ENCODE assay signal across 9 mouse cellular contexts in genomic region chr4:143350047-143351015, GRCm38 (mm10). TPM values are rescaled to one million over a fixed set of nuclear protein-coding genes. Genes with fewer than 3 reads are reported as not detected.
DNase-seq lines count a peak whose midpoint lies in the region; ATAC-seq lines count a peak whose summit lies in the region.
"Had no signal": no experiment of that assay in that cellular context is flagged by ENCODE, and none has a peak within 500 bp of the region (broad histone marks: within the 10 kb centered on the region; RNA-seq: fewer than 3 reads in every experiment).

No protein-coding gene starts in this region.

- peak overlapping the region; percentile 56 for H3K4me3 ChIP-seq in heart, embryonic 15.5 days
- H3K4me3 ChIP-seq in embryonic facial prominence, embryonic 15.5 days (replicated peaks): peak overlapping the region; percentile 44
- peak overlapping the region; percentile 58 for H3K4me3 ChIP-seq in limb, embryonic 12.5 days (replicated peaks)
- peak overlapping the region; percentile 41 for H3K4me3 ChIP-seq in stomach, embryonic 14.5 days (ENCODE audit: low read depth, low read length)

- peaks cover 23% of the 10 kb centered on the region for H3K4me1 ChIP-seq in heart, embryonic 15.5 days (replicated peaks)
- H3K4me1 ChIP-seq in embryonic facial prominence, embryonic 15.5 days: peaks cover 19% of the 10 kb centered on the region
- H3K4me1 ChIP-seq in limb, embryonic 12.5 days (replicated peaks): peaks cover 23% of the 10 kb centered on the region
- no peaks in the 10 kb centered on the region for H3K4me1 ChIP-seq in stomach, embryonic 14.5 days (ENCODE audit: control insufficient read depth, insufficient read depth, low read length)

- no peaks in the 10 kb centered on the region for H3K9me3 ChIP-seq in heart, embryonic 15.5 days (replicated peaks)
- no peaks in the 10 kb centered on the region for H3K9me3 ChIP-seq in embryonic facial prominence, embryonic 15.5 days (replicated peaks)
- no peaks in the 10 kb centered on the region for H3K9me3 ChIP-seq in limb, embryonic 12.5 days
- no peaks in the 10 kb centered on the region for H3K9me3 ChIP-seq in stomach, embryonic 14.5 days (ENCODE audit: control insufficient read depth, low read depth, low read length)

- H3K27ac ChIP-seq in heart, embryonic 15.5 days: no peak overlapping the region
- no peak overlapping the region for H3K27ac ChIP-seq in embryonic facial prominence, embryonic 15.5 days (replicated peaks)
- no peak overlapping the region for H3K27ac ChIP-seq in limb, embryonic 12.5 days
- no peak overlapping the region for H3K27ac ChIP-seq in stomach, embryonic 14.5 days (ENCODE audit: low read length)

- 3% methylated on average over 72 of the region's 72 CpGs for WGBS in heart, embryonic 15.5 days
- WGBS in embryonic facial prominence, embryonic 15.5 days: 3% methylated on average over 72 of the region's 72 CpGs
- WGBS in limb, embryonic 12.5 days: 3% methylated on average over 71 of the region's 72 CpGs
- WGBS in stomach, embryonic 14.5 days: 3% methylated on average over 71 of the region's 72 CpGs

- peaks cover 56% of the 10 kb centered on the region for H3K27me3 ChIP-seq in heart, embryonic 15.5 days
- peaks cover 55% of the 10 kb centered on the region for H3K27me3 ChIP-seq in embryonic facial prominence, embryonic 15.5 days
- H3K27me3 ChIP-seq in limb, embryonic 12.5 days: peaks cover 54% of the 10 kb centered on the region
- peaks cover 32% of the 10 kb centered on the region for H3K27me3 ChIP-seq in stomach, embryonic 14.5 days (ENCODE audit: control insufficient read depth, insufficient read depth, low read length)

- no peaks in the 10 kb centered on the region for H3K36me3 ChIP-seq in heart, embryonic 15.5 days
- no peaks in the 10 kb centered on the region for H3K36me3 ChIP-seq in embryonic facial prominence, embryonic 15.5 days
- H3K36me3 ChIP-seq in limb, embryonic 12.5 days: no peaks in the 10 kb centered on the region
- H3K36me3 ChIP-seq in stomach, embryonic 14.5 days (ENCODE audit: control insufficient read depth, insufficient read depth, low read length): no peaks in the 10 kb centered on the region

- DNase-seq in heart, adult 9 months (ENCODE audit: low spot score in 2 of 2): no peak
- peak; percentile 3 to 25 for DNase-seq in adrenal gland, postnatal 36 days
- DNase-seq in urinary bladder, postnatal 36 days (ENCODE audit: low spot score in 2 of 2): no peak
- DNase-seq in lung, postnatal 25 days (ENCODE audit: low spot score): no peak

- peak overlapping the region; percentile 44 for H3K9ac ChIP-seq in heart, embryonic 15.5 days
- H3K9ac ChIP-seq in embryonic facial prominence, embryonic 15.5 days: no peak overlapping the region
- H3K9ac ChIP-seq in limb, embryonic 12.5 days (replicated peaks): peak overlapping the region; percentile 59
- 0 out of 2 replicates have a peak overlapping the region, but pooled peaks have one; percentile 11 for H3K9ac ChIP-seq in stomach, embryonic 14.5 days (replicated peaks; ENCODE audit: low read depth, low read length)

- no peak for ATAC-seq in heart, embryonic 15.5 days (replicated peaks; ENCODE audit: insufficient number of reproducible peaks, insufficient read depth, low FRiP score, low read depth)
- no peak for ATAC-seq in embryonic facial prominence, embryonic 15.5 days (ENCODE audit: insufficient number of reproducible peaks, low FRiP score, low TSS enrichment, low read depth)
- no peak for ATAC-seq in limb, embryonic 12.5 days (ENCODE audit: insufficient number of reproducible peaks, insufficient read depth, low FRiP score, low TSS enrichment, low read depth)
- peak; percentile 39; the same call in 1 of the 2 replicates for ATAC-seq in stomach, embryonic 14.5 days (ENCODE audit: insufficient number of reproducible peaks, insufficient read depth, low FRiP score, low read depth)

- H3K4me2 ChIP-seq in heart, embryonic 15.5 days: peak overlapping the region; percentile 97
- peak overlapping the region; percentile 82 for H3K4me2 ChIP-seq in embryonic facial prominence, embryonic 15.5 days (replicated peaks)
- H3K4me2 ChIP-seq in limb, embryonic 12.5 days: peak overlapping the region; percentile 99
- H3K4me2 ChIP-seq in stomach, embryonic 14.5 days (replicated peaks; ENCODE audit: low read depth, low read length): peak overlapping the region; percentile 92

RNA-seq across cellular contexts. Expression of gene Lrrc38, which starts 0.8 kb away (rescaled TPM):
- 0.11 and 0.25 TPM in 2 replicates for polyA plus RNA-seq in heart, embryonic 15.5 days (2015; fragmentation: Nextera tagmentation; extraction: Ambion mirVana)
- total RNA-seq in adrenal gland, postnatal 36 days (2021): under 1 TPM in 1 of 2 experiments, not detected in 1; 0.26 TPM
- polyA plus RNA-seq in embryonic facial prominence, embryonic 15.5 days (2015; fragmentation: Nextera tagmentation; extraction: Ambion mirVana): 1.2 and 2.0 TPM in 2 replicates
- polyA plus RNA-seq in limb, embryonic 12.5 days (2016; fragmentation: Nextera tagmentation; extraction: Ambion mirVana): 0.63 and 0.67 TPM in 2 replicates
- not detected in 2 replicates for polyA plus RNA-seq in stomach, embryonic 14.5 days (2014; fragmentation: Nextera tagmentation; extraction: Ambion mirVana)
- total RNA-seq: hematopoietic stem cell, adult 5-6 weeks had no signal

RNA-seq across cellular contexts. Expression of gene Pramel1, which starts 43.9 kb away (rescaled TPM):
- not detected in 2 replicates for polyA plus RNA-seq in heart, embryonic 15.5 days (2015; fragmentation: Nextera tagmentation; extraction: Ambion mirVana)
- total RNA-seq in adrenal gland, postnatal 36 days (2021): not detected
- polyA plus RNA-seq in embryonic facial prominence, embryonic 15.5 days (2015; fragmentation: Nextera tagmentation; extraction: Ambion mirVana): not detected in 2 replicates
- not detected in 2 replicates for polyA plus RNA-seq in limb, embryonic 12.5 days (2016; fragmentation: Nextera tagmentation; extraction: Ambion mirVana)
- polyA plus RNA-seq in stomach, embryonic 14.5 days (2014; fragmentation: Nextera tagmentation; extraction: Ambion mirVana): not detected in 2 replicates
- total RNA-seq: hematopoietic stem cell, adult 5-6 weeks had no signal

RNA-seq across cellular contexts. Expression of gene Pdpn, which starts 51.0 kb away (rescaled TPM):
- 22.9 and 26.6 TPM in 2 replicates for polyA plus RNA-seq in heart, embryonic 15.5 days (2015; fragmentation: Nextera tagmentation; extraction: Ambion mirVana)
- total RNA-seq in adrenal gland, postnatal 36 days (2021): 1 to 10 TPM; 5.1 to 7.4 TPM
- polyA plus RNA-seq in embryonic facial prominence, embryonic 15.5 days (2015; fragmentation: Nextera tagmentation; extraction: Ambion mirVana): 43.8 and 45.7 TPM in 2 replicates
- polyA plus RNA-seq in limb, embryonic 12.5 days (2016; fragmentation: Nextera tagmentation; extraction: Ambion mirVana): 41.5 and 43.7 TPM in 2 replicates
- polyA plus RNA-seq in stomach, embryonic 14.5 days (2014; fragmentation: Nextera tagmentation; extraction: Ambion mirVana): 35.4 and 41.3 TPM in 2 replicates
- total RNA-seq: hematopoietic stem cell, adult 5-6 weeks had no signal

Comparison
In these comparisons a context has a peak if more than half of its experiments do, and no peak if none do; other contexts are left out.
1. DNase-seq: peak in adrenal gland, postnatal 36 days (2 of 2); none in heart, adult 9 months (0 of 2), urinary bladder, postnatal 36 days (0 of 2) and lung, postnatal 25 days (single experiment).
2. Peak in every context shown above with its lines, with median percentiles within 50 percentile points of each other: H3K4me2 ChIP-seq and H3K4me3 ChIP-seq.